Mouse (Mus musculus) limb, embryonic 12.5 days (tissue): ENCODE measurements around the gene Ptger3. TPM values are rescaled to one million over a fixed set of nuclear protein-coding genes. Genes with fewer than 3 reads are reported as not detected.

ENCODE experiments used
- ATAC-seq: fragments of 200-750 bp; cut with Nextera tagmentation; 2 replicates; pipeline ENCODE4 v1.8.0; 2017; ENCODE audit warnings: low read depth, moderate TSS enrichment; ENCODE audit not compliant: insufficient number of reproducible peaks, insufficient read depth, low FRiP score, low TSS enrichment
- H3K27ac ChIP-seq: fragments of 300-500 bp; sonication (generic); 2 replicates; pipeline ENCODE4 v1.5.1; 2016; ENCODE audit warnings: mild to moderate bottlenecking, moderate library complexity
- H3K27me3 ChIP-seq: fragments of 300-500 bp; sonication (generic); 2 replicates; pipeline ENCODE4 v1.6.1; 2016; ENCODE audit warnings: mild to moderate bottlenecking, moderate library complexity
- H3K36me3 ChIP-seq: fragments of 300-500 bp; sonication (generic); 2 replicates; pipeline ENCODE4 v1.6.1; 2016; ENCODE audit warnings: mild to moderate bottlenecking, moderate library complexity
- H3K4me1 ChIP-seq: fragments of 300-500 bp; sonication (generic); replicated peaks from 2 replicates; pipeline ENCODE4 v1.6.1; 2016
- H3K4me2 ChIP-seq: fragments of 300-500 bp; sonication (generic); 2 replicates; pipeline ENCODE4 v1.6.1; 2016; ENCODE audit warnings: mild to moderate bottlenecking, moderate library complexity
- H3K4me3 ChIP-seq: fragments of 300-500 bp; sonication (generic); replicated peaks from 2 replicates; pipeline ENCODE4 v1.5.1; 2016; ENCODE audit warnings: mild to moderate bottlenecking
- H3K9ac ChIP-seq: fragments of 300-500 bp; sonication (generic); replicated peaks from 2 replicates; pipeline ENCODE4 v1.6.1; 2016; ENCODE audit warnings: mild to moderate bottlenecking, moderate library complexity
- H3K9me3 ChIP-seq: fragments of 300-500 bp; sonication (generic); 2 replicates; pipeline ENCODE4 v1.6.1; 2016; ENCODE audit warnings: mild to moderate bottlenecking, moderate library complexity
- WGBS: fragments of 180-500 bp; shearing (Covaris S2); methylation state at CpG from one replicate; pipeline ENCODE4 v1.1.7; 2016; 5-methylcytosine and 5-hydroxymethylcytosine counted together
- polyA plus RNA-seq: library from polyadenylated mRNA; unstranded; fragments of >200 nt; fragmentation: Nextera tagmentation; extraction: Ambion mirVana; gene quantifications from 2 replicates; pipeline ENCODE4 v1.2.1, GENCODE M21; 2016

Gene Ptger3
- polyA plus RNA-seq, 1 experiment from 2014 or later: 1.7 TPM

DNA sequence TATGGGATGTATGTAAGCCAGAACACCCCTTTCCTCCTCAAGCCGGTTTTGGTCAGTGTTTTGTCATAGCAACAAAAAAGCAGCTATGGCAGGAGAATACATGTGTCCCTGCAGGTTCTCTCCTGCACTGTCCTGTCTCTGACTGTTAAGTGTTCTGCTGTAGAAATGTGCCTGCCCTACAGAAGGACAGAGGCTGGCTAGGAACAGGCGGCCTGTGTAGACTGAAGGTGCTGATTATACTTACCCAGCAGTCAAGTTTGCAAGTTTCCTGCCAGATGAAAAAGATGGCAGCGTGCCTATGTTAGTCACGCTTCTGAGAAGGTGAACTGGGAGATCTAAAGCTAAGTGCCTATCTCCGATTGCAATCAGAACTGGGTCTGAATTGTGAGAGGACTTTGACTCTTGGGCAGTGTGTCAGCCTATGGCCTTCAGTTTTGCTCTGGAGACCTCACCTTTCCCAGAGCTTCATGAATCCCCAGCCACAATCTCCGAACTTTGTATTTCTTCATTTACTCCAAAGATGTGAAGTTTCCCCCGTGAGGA is 31.2 kb downstream of the Ptger3 start:
- Histone ChIP-seq H3K4me1 (no peaks in the 10 kb centered on the region), H3K4me2 (no peak overlapping the region), H3K27me3 (no peaks in the 10 kb centered on the region), H3K9me3 (no peaks in the 10 kb centered on the region), H3K4me3 (no peak overlapping the region), H3K9ac (no peak overlapping the region), H3K27ac (no peak overlapping the region), H3K36me3 (no peaks in the 10 kb centered on the region)
- WGBS: 76% methylated on average over 7 of the region's 7 CpGs
- no peak for ATAC-seq

DNA sequence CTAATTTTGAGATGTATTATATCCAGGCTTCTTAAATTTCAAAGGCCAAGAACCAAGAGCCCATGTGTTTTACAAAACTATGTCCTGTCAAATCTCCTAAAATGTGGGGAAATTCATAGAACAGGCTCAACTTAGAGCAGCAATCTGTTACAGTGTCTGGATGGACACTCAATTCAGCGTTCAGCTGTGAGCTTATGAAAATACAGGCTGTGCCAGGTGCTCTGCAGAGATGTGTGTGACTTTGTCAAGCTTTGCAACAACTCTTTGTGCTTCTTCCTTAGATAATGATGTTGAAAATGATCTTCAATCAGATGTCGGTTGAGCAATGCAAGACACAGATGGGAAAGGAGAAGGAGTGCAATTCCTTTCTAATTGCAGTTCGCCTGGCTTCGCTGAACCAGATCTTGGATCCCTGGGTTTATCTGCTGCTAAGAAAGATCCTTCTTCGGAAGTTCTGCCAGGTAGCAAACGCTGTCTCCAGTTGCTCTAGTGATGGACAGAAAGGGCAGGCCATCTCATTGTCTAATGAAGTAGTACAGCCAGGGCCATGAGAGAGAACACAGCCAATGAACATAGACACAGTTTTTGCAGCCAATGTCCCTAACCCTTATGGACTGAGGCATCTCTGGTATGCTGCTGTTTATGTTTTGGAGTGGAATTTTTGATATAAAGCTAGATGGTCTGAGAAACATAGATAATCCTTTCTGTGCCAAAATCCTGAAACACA is 38.2 kb downstream of the Ptger3 start:
- H3K36me3 ChIP-seq: no peaks in the 10 kb centered on the region
- H3K27ac ChIP-seq: no peak overlapping the region
- 83% methylated on average over 6 of the region's 6 CpGs for WGBS
- ATAC-seq: no peak
- H3K4me3 ChIP-seq: no peak overlapping the region
- H3K27me3 ChIP-seq: no peaks in the 10 kb centered on the region
- no peak overlapping the region for H3K4me2 ChIP-seq
- no peaks in the 10 kb centered on the region for H3K4me1 ChIP-seq
- H3K9me3 ChIP-seq: no peaks in the 10 kb centered on the region
- no peak overlapping the region for H3K9ac ChIP-seq

- Histone ChIP-seq H3K4me2 (no peak overlapping the region), H3K27ac (no peak overlapping the region), H3K4me1 (no peaks in the 10 kb centered on the region), H3K9ac (no peak overlapping the region), H3K9me3 (no peaks in the 10 kb centered on the region), H3K27me3 (no peaks in the 10 kb centered on the region), H3K36me3 (no peaks in the 10 kb centered on the region), H3K4me3 (no peak overlapping the region)
- ATAC-seq: no peak
Observed at GRCm38 (mm10) chr3:157605411-157605740, 38.7 kb downstream of the Ptger3 start.

DNA sequence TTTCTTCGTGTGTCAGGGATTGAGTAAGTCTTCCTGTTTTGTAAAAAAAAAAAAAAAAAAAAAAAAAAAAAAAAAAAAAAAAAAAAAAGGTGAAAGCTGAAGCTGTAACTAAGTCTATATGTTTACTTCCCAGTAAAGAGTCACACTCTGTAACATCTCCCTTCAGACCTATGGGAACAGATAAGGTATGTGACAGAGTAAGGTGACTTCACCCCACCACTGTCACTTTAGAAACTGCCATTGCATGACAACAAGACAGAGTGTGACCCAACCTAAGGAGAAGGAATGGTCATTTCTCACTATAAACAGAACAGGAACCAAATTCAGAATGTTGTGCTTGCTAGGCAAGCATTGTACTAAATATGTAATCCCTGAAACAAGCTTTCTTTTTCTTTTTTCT is 46.9 kb downstream of the Ptger3 start:
- ATAC-seq: no peak
- Histone ChIP-seq H3K4me1 (no peaks in the 10 kb centered on the region), H3K4me2 (no peak overlapping the region), H3K27me3 (no peaks in the 10 kb centered on the region), H3K27ac (no peak overlapping the region), H3K9ac (no peak overlapping the region), H3K4me3 (no peak overlapping the region), H3K9me3 (no peaks in the 10 kb centered on the region), H3K36me3 (no peaks in the 10 kb centered on the region)
- WGBS: 71% methylated on average over 1 of the region's 1 CpGs

DNA sequence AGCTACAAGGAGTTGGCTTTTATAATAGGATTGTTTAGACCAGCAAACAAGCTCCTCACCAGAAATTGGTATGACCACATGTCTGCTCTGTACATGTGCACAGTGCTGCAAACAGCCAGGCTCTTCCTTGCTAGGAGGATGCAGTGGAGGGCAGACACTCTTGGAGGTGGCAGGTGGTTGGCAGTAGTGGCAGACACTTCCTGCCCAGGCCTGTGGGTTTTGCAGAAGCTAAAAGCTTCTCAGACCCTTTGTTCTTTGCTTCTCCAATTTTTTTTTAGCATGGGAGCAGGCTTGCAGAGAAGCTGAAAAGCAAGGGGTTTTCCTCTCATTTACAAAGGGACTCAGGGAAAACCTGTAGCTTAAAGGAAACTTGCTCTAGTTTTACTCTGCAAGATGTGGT is 50.3 kb downstream of the Ptger3 start:
- Histone ChIP-seq H3K27ac (no peak overlapping the region), H3K4me3 (no peak overlapping the region), H3K9me3 (no peaks in the 10 kb centered on the region), H3K4me2 (no peak overlapping the region), H3K27me3 (no peaks in the 10 kb centered on the region), H3K36me3 (no peaks in the 10 kb centered on the region), H3K9ac (no peak overlapping the region), H3K4me1 (no peaks in the 10 kb centered on the region)
- ATAC-seq: no peak

DNA sequence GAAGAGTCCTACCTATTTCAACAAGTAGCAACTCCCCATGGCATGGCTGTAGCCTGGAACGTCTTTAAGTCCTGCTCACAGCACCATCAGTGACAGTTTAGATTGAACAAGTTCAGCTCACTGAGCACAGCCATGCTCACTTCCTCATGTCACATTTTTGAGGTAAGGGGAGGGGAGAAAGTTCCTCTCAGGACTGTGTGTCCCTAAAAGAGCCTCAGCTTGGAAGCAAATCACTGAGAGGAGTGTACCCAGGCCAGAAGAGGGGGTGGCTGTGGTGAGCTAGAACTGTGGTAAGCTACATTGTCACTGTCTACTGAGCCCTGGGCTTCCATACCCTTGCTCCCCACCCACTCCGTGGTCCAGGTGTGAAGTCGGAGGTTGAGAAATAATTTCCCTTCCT is 60.7 kb downstream of the Ptger3 start:
- peaks cover 5% of the 10 kb centered on the region for H3K9me3 ChIP-seq
- 76% methylated on average over 3 of the region's 3 CpGs for WGBS
- H3K4me3 ChIP-seq: no peak overlapping the region
- no peak overlapping the region for H3K27ac ChIP-seq
- H3K9ac ChIP-seq: no peak overlapping the region
- no peak overlapping the region for H3K4me2 ChIP-seq
- H3K27me3 ChIP-seq: no peaks in the 10 kb centered on the region
- no peak for ATAC-seq
- H3K4me1 ChIP-seq: no peaks in the 10 kb centered on the region
- H3K36me3 ChIP-seq: no peaks in the 10 kb centered on the region

- Histone ChIP-seq H3K36me3 (no peaks in the 10 kb centered on the region), H3K27ac (no peak overlapping the region), H3K4me2 (no peak overlapping the region), H3K4me1 (no peaks in the 10 kb centered on the region), H3K9me3 (no peaks in the 10 kb centered on the region), H3K9ac (no peak overlapping the region), H3K27me3 (no peaks in the 10 kb centered on the region), H3K4me3 (no peak overlapping the region)
- WGBS: 81% methylated on average over 5 of the region's 5 CpGs
- no peak for ATAC-seq
Observed at GRCm38 (mm10) chr3:157630671-157631070, 64.0 kb downstream of the Ptger3 start.

DNA sequence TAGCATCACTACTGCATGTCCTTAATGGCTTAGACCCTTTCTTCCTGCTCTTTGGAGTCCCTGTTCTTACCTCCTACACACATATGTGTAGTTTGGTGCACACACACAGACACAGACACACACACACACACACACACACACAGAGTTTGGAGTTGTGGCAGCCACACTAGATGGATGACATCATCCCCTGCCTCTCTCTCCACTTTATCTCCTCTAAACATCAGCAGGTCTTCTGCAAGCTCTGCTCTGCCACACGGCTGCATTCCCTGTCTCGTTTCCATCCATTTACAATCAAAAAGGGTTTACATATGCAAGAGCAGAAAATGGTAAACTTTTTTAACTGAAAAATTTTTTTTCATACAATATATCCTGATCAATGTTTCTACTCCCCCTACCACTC is 64.7 kb downstream of the Ptger3 start:
- Histone ChIP-seq H3K36me3 (no peaks in the 10 kb centered on the region), H3K27ac (no peak overlapping the region), H3K9me3 (no peaks in the 10 kb centered on the region), H3K4me1 (no peaks in the 10 kb centered on the region), H3K4me2 (no peak overlapping the region), H3K4me3 (no peak overlapping the region), H3K9ac (no peak overlapping the region), H3K27me3 (no peaks in the 10 kb centered on the region)
- 57% methylated on average over 2 of the region's 2 CpGs for WGBS
- no peak for ATAC-seq

- H3K9me3 ChIP-seq: no peaks in the 10 kb centered on the region
- H3K4me3 ChIP-seq: no peak overlapping the region
- ATAC-seq: no peak
- H3K9ac ChIP-seq: no peak overlapping the region
- H3K4me2 ChIP-seq: no peak overlapping the region
- H3K27me3 ChIP-seq: no peaks in the 10 kb centered on the region
- no peak overlapping the region for H3K27ac ChIP-seq
- no peaks in the 10 kb centered on the region for H3K36me3 ChIP-seq
- H3K4me1 ChIP-seq: no peaks in the 10 kb centered on the region
- WGBS: 82% methylated on average over 3 of the region's 3 CpGs
Observed at GRCm38 (mm10) chr3:157634431-157634830, 67.7 kb downstream of the Ptger3 start.

GRCm38 (mm10) chr3:157635713-157636112 is 69.0 kb downstream of the Ptger3 start:
- Histone ChIP-seq H3K36me3 (no peaks in the 10 kb centered on the region), H3K4me2 (no peak overlapping the region), H3K9me3 (no peaks in the 10 kb centered on the region), H3K4me1 (no peaks in the 10 kb centered on the region), H3K4me3 (no peak overlapping the region), H3K27ac (no peak overlapping the region), H3K27me3 (no peaks in the 10 kb centered on the region), H3K9ac (no peak overlapping the region)
- 84% methylated on average over 4 of the region's 4 CpGs for whole genome bisulfite sequencing
- no peak for ATAC-seq

- no peaks in the 10 kb centered on the region for H3K27me3 ChIP-seq
- H3K4me2 ChIP-seq: no peak overlapping the region
- no peak for ATAC-seq
- no peak overlapping the region for H3K27ac ChIP-seq
- no peak overlapping the region for H3K4me3 ChIP-seq
- H3K9me3 ChIP-seq: no peaks in the 10 kb centered on the region
- H3K36me3 ChIP-seq: no peaks in the 10 kb centered on the region
- H3K9ac ChIP-seq: no peak overlapping the region
- H3K4me1 ChIP-seq: no peaks in the 10 kb centered on the region
Observed at GRCm38 (mm10) chr3:157636887-157637286, 70.2 kb downstream of the Ptger3 start.

GRCm38 (mm10) chr3:157637341-157637740 is 70.6 kb downstream of the Ptger3 start:
- Histone ChIP-seq H3K4me3 (no peak overlapping the region), H3K4me2 (no peak overlapping the region), H3K36me3 (no peaks in the 10 kb centered on the region), H3K4me1 (no peaks in the 10 kb centered on the region), H3K27ac (no peak overlapping the region), H3K9me3 (no peaks in the 10 kb centered on the region), H3K27me3 (no peaks in the 10 kb centered on the region), H3K9ac (no peak overlapping the region)
- 58% methylated on average over 2 of the region's 2 CpGs for WGBS
- ATAC-seq: no peak
